Mouse (Mus musculus) brain, embryonic 14.5 days (tissue): Measurements from ENCODE around the gene Ell.

Experiments
- CTCF ChIP-seq: fragments of 200-500 bp; IDR thresholded peaks from 2 replicates; pipeline ENCODE4 v1.5.1; 2012; ENCODE audit warnings: inconsistent platforms, mild to moderate bottlenecking, moderate library complexity, borderline replicate concordance; ENCODE audit not compliant: insufficient read depth, insufficient read length; ENCODE audit errors: extremely low read depth
- POLR2A ChIP-seq: fragments of 200-500 bp; IDR thresholded peaks from 2 replicates; pipeline ENCODE4 v1.6.1; 2012; ENCODE audit warnings: mild to moderate bottlenecking, inconsistent platforms, borderline replicate concordance; ENCODE audit not compliant: poor library complexity, insufficient read depth, insufficient read length, severe bottlenecking; ENCODE audit errors: extremely low read depth

GRCm38 (mm10) chr8:70527512-70528181, 11.6 kb upstream of the Ell start, which contains the start of the genes Fkbp8 and Kxd1:
- peak; percentile 46; the same call in 1 of the 2 replicates for TF ChIP-seq POLR2A
- peak; percentile 21; the same call in 1 of the 2 replicates for TF ChIP-seq CTCF
